Mouse (Mus musculus) liver, adult 2 months (tissue): Measurements from ENCODE around the gene Dock2. TPM values are rescaled to one million over a fixed set of nuclear protein-coding genes. Genes with fewer than 3 reads are reported as not detected.

Source experiments
- DNase-seq: peaks from one replicate; pipeline ENCODE4 v3.0.0-alpha.2; 2011; ENCODE audit warnings: low read depth, low spot score; ENCODE audit errors: extremely low read depth
- H3K27ac ChIP-seq: fragments of 200-500 bp; replicated peaks from 2 replicates; pipeline ENCODE4 v1.5.1; 2012; ENCODE audit warnings: low read depth, mild to moderate bottlenecking, control low read depth, inconsistent platforms, low read length; ENCODE audit not compliant: insufficient read depth
- H3K27me3 ChIP-seq: fragments of 200-500 bp; 2 replicates; pipeline ENCODE4 v1.6.1; 2012; ENCODE audit warnings: mild to moderate bottlenecking, moderate library complexity, low read length, inconsistent platforms; ENCODE audit not compliant: control insufficient read depth, insufficient read depth
- H3K36me3 ChIP-seq: fragments of 200-500 bp; 2 replicates; pipeline ENCODE4 v1.6.1; 2012; ENCODE audit warnings: low read length, inconsistent platforms; ENCODE audit not compliant: control insufficient read depth, insufficient read depth
- H3K4me1 ChIP-seq: fragments of 200-500 bp; 2 replicates; pipeline ENCODE4 v1.6.1; 2011; ENCODE audit warnings: low read length; ENCODE audit not compliant: control insufficient read depth, insufficient read depth
- H3K4me3 ChIP-seq: fragments of 200-500 bp; 2 replicates; pipeline ENCODE4 v1.5.1; 2011; ENCODE audit warnings: low read depth, mild to moderate bottlenecking, control low read depth, low read length, moderate library complexity; ENCODE audit not compliant: insufficient read depth
- H3K79me2 ChIP-seq: fragments of 200-500 bp; 2 replicates; pipeline ENCODE4 v1.6.1; 2012; ENCODE audit warnings: inconsistent platforms, mild to moderate bottlenecking, low read length, moderate library complexity; ENCODE audit not compliant: control insufficient read depth, insufficient read depth
- H3K9ac ChIP-seq: fragments of 200-500 bp; 2 replicates; pipeline ENCODE4 v1.6.1; 2012; ENCODE audit warnings: low read depth, mild to moderate bottlenecking, control low read depth, inconsistent platforms, low read length
- CTCF ChIP-seq: fragments of 200-500 bp; IDR thresholded peaks from 2 replicates; pipeline ENCODE4 v1.5.1; 2011; ENCODE audit warnings: low read depth, low read length, control low read depth
- POLR2A ChIP-seq: fragments of 200-500 bp; IDR thresholded peaks from 2 replicates; pipeline ENCODE4 v1.6.1; 2011; ENCODE audit warnings: low read length, control low read depth; ENCODE audit not compliant: insufficient read depth; ENCODE audit errors: extremely low read depth
- WGBS: fragments of 180-500 bp; shearing (Covaris S2); methylation state at CpG from one replicate; pipeline ENCODE4 v1.1.7; 2018; 5-methylcytosine and 5-hydroxymethylcytosine counted together
- polyA plus RNA-seq: library from polyadenylated mRNA; depleted of rRNA; stranded (reverse); fragments of >200 nt; gene quantifications from 2 replicates; pipeline ENCODE4 v1.2.3, GENCODE M21; 2012
- total RNA-seq: library from RNA; depleted of rRNA; stranded (reverse); fragments of >200 nt; gene quantifications from 2 replicates; pipeline ENCODE4 v1.2.3, GENCODE M21; 2014

Dock2 gene
- total and polyA plus RNA-seq, 2 experiments = 0.95 to 4.0 TPM

- no peaks in the 10 kb centered on the region for H3K4me1 ChIP-seq
- H3K27me3 ChIP-seq = no peaks in the 10 kb centered on the region
- H3K27ac ChIP-seq = no peak overlapping the region
- 68% methylated on average over 7 of the region's 7 CpGs for WGBS
- no peaks in the 10 kb centered on the region for H3K79me2 ChIP-seq
- DNase-seq = peak; percentile 18
- no peaks in the 10 kb centered on the region for H3K36me3 ChIP-seq
- H3K9ac ChIP-seq = no peak overlapping the region
- TF ChIP-seq CTCF (no peak), POLR2A (no peak)
- no peak overlapping the region for H3K4me3 ChIP-seq
These were observed 239.1 kb downstream of the Dock2 start for GRCm38 (mm10) chr11:34544631-34545030.

- TF ChIP-seq POLR2A = no peak
- TF ChIP-seq CTCF = no peak
- Histone ChIP-seq H3K4me3 (no peak overlapping the region), H3K27me3 (no peaks in the 10 kb centered on the region), H3K79me2 (no peaks in the 10 kb centered on the region), H3K27ac (no peak overlapping the region), H3K9ac (no peak overlapping the region), H3K4me1 (no peaks in the 10 kb centered on the region), H3K36me3 (no peaks in the 10 kb centered on the region)
- 80% methylated on average over 10 of the region's 10 CpGs for WGBS
- DNase-seq = no peak
These were observed 251.6 kb downstream of the Dock2 start for GRCm38 (mm10) chr11:34532131-34532530.

GRCm38 (mm10) chr11:34530971-34531370, 252.7 kb downstream of the Dock2 start:
- Histone ChIP-seq H3K27me3 (no peaks in the 10 kb centered on the region), H3K4me3 (no peak overlapping the region), H3K4me1 (no peaks in the 10 kb centered on the region), H3K27ac (no peak overlapping the region), H3K9ac (no peak overlapping the region), H3K79me2 (no peaks in the 10 kb centered on the region), H3K36me3 (no peaks in the 10 kb centered on the region)
- no peak for DNase-seq
- TF ChIP-seq POLR2A (no peak), CTCF (no peak)
- 83% methylated on average over 3 of the region's 3 CpGs for WGBS

- H3K79me2 ChIP-seq = no peaks in the 10 kb centered on the region
- H3K9ac ChIP-seq = no peak overlapping the region
- TF ChIP-seq POLR2A = no peak
- no peak for TF ChIP-seq CTCF
- no peaks in the 10 kb centered on the region for H3K36me3 ChIP-seq
- no peaks in the 10 kb centered on the region for H3K27me3 ChIP-seq
- H3K27ac ChIP-seq = no peak overlapping the region
- 82% methylated on average over 4 of the region's 4 CpGs for WGBS
- no peak overlapping the region for H3K4me3 ChIP-seq
- DNase-seq = no peak
- H3K4me1 ChIP-seq = no peaks in the 10 kb centered on the region
These were observed 255.7 kb downstream of the Dock2 start for GRCm38 (mm10) chr11:34528006-34528405.

GRCm38 (mm10) chr11:34527238-34527637, 256.5 kb downstream of the Dock2 start:
- 89% methylated on average over 5 of the region's 5 CpGs for WGBS
- Histone ChIP-seq H3K27ac (no peak overlapping the region), H3K36me3 (no peaks in the 10 kb centered on the region), H3K4me3 (no peak overlapping the region), H3K4me1 (no peaks in the 10 kb centered on the region), H3K79me2 (no peaks in the 10 kb centered on the region), H3K27me3 (no peaks in the 10 kb centered on the region), H3K9ac (no peak overlapping the region)
- DNase-seq = no peak
- TF ChIP-seq CTCF (no peak), POLR2A (no peak)

GRCm38 (mm10) chr11:34525096-34525891, 258.4 kb downstream of the Dock2 start:
- H3K27ac ChIP-seq = no peak overlapping the region

More at GRCm38 (mm10) chr11:34525096-34525891, 258.4 kb downstream of the Dock2 start:
- no peak overlapping the region for H3K4me3 ChIP-seq
- H3K79me2 ChIP-seq = no peaks in the 10 kb centered on the region
- TF ChIP-seq POLR2A (no peak), CTCF (no peak)
- no peaks in the 10 kb centered on the region for H3K4me1 ChIP-seq
- WGBS = 71% methylated on average over 7 of the region's 7 CpGs
- no peak overlapping the region for H3K9ac ChIP-seq
- no peak for DNase-seq
- H3K36me3 ChIP-seq = no peaks in the 10 kb centered on the region
- no peaks in the 10 kb centered on the region for H3K27me3 ChIP-seq
